Comparison of ENCODE assay signal across 24 mouse cellular contexts in genomic region chr5:111704326-111704725, GRCm38 (mm10). TPM values are rescaled to one million over a fixed set of nuclear protein-coding genes. Genes with fewer than 3 reads are reported as not detected.
"Had no signal": no experiment of that assay in that cellular context is flagged by ENCODE, and none has a peak within 500 bp of the region (broad histone marks: within the 10 kb centered on the region; RNA-seq: fewer than 3 reads in every experiment).

No protein-coding gene starts in this region.

- H3K9ac ChIP-seq: intestine, embryonic 15.5 days; limb, embryonic 12.5 days; liver, embryonic 13.5 days; liver, postnatal 0 days; lung, embryonic 15.5 days; neural tube, embryonic 15.5 days had no signal

- H3K9me3 ChIP-seq: intestine, embryonic 15.5 days; limb, embryonic 12.5 days; liver, embryonic 13.5 days; lung, embryonic 15.5 days; neural tube, embryonic 15.5 days had no signal

- H3K4me3 ChIP-seq: intestine, embryonic 15.5 days; limb, embryonic 12.5 days; liver, embryonic 13.5 days; lung, embryonic 15.5 days; neural tube, embryonic 15.5 days had no signal

- DNase-seq: kidney, adult 18-20 months; kidney, postnatal 10 days; kidney, postnatal 4 days; liver; liver, embryonic 13.5 days; liver, postnatal 0 days; lung, postnatal 14 days; right cerebral cortex, adult 18-20 months; right cerebral cortex, postnatal 4 days; spleen, adult 18-20 months; thymus, adult 18-20 months; thymus, postnatal 14 days had no signal

- ATAC-seq: intestine, embryonic 15.5 days; liver, postnatal 0 days had no signal

- H3K4me1 ChIP-seq: liver, embryonic 13.5 days had no signal

- H3K27ac ChIP-seq: intestine, embryonic 15.5 days; limb, embryonic 12.5 days; liver, embryonic 13.5 days; lung, embryonic 15.5 days; macrophage; neural tube, embryonic 15.5 days had no signal

- H3K27me3 ChIP-seq: intestine, embryonic 15.5 days; lung, embryonic 15.5 days had no signal

- H3K36me3 ChIP-seq: intestine, embryonic 15.5 days; limb, embryonic 12.5 days; liver, embryonic 13.5 days; lung, embryonic 15.5 days; neural tube, embryonic 15.5 days had no signal

- H3K4me2 ChIP-seq: intestine, embryonic 15.5 days; limb, embryonic 12.5 days; liver, embryonic 13.5 days; lung, embryonic 15.5 days; neural tube, embryonic 15.5 days had no signal

RNA-seq across cellular contexts. Expression of gene Gm26897, which starts 29.4 kb away (rescaled TPM):
- total RNA-seq: layer of hippocampus, adult 8-10 months; layer of hippocampus, postnatal 25 days; left cerebral cortex, adult 8-10 months; left cerebral cortex, postnatal 36 days had no signal
- polyA plus RNA-seq: intestine, embryonic 15.5 days; kidney, embryonic 14.5 days; limb, embryonic 12.5 days; liver, embryonic 13.5 days; liver, postnatal 0 days; lung, embryonic 15.5 days; macrophage; neural tube, embryonic 11.5 days; neural tube, embryonic 15.5 days; stomach, embryonic 14.5 days had no signal
